Mouse (Mus musculus) heart, postnatal 0 days (tissue): Measurements from ENCODE around the gene Cubn. TPM values are rescaled to one million over a fixed set of nuclear protein-coding genes. Genes with fewer than 3 reads are reported as not detected.

ENCODE experiments used
- ATAC-seq: fragments of 200-750 bp; cut with Nextera tagmentation; 2 replicates; pipeline ENCODE4 v1.8.0; 2017; ENCODE audit warnings: low read depth, moderate number of reproducible peaks, moderate library complexity; ENCODE audit not compliant: insufficient read depth
- DNase-seq: peaks from one replicate; pipeline ENCODE4 v3.0.0-alpha.2; 2016; ENCODE audit warnings: low spot score
- H3K27ac ChIP-seq: fragments of 300-500 bp; sonication (generic); 2 replicates; pipeline ENCODE4 v1.5.1; 2014; ENCODE audit warnings: low read depth, mild to moderate bottlenecking
- H3K27me3 ChIP-seq: fragments of 300-500 bp; sonication (generic); 2 replicates; pipeline ENCODE4 v1.6.1; 2014; ENCODE audit warnings: low read length, mixed read lengths; ENCODE audit not compliant: control insufficient read depth, insufficient read depth
- H3K36me3 ChIP-seq: fragments of 300-500 bp; sonication (generic); replicated peaks from 2 replicates; pipeline ENCODE4 v1.6.1; 2014; ENCODE audit warnings: low read length, mixed read lengths; ENCODE audit not compliant: control insufficient read depth, insufficient read depth
- H3K4me1 ChIP-seq: fragments of 300-500 bp; sonication (generic); 2 replicates; pipeline ENCODE4 v1.6.1; 2014; ENCODE audit warnings: antibody characterized with exemption; ENCODE audit not compliant: control insufficient read depth, insufficient read depth
- H3K4me2 ChIP-seq: fragments of 300-500 bp; sonication (generic); 2 replicates; pipeline ENCODE4 v1.6.1; 2014; ENCODE audit warnings: low read depth, mild to moderate bottlenecking, low read length, moderate library complexity
- H3K4me3 ChIP-seq: fragments of 300-500 bp; sonication (generic); 2 replicates; pipeline ENCODE4 v1.5.1; 2014; ENCODE audit warnings: low read depth, low read length
- H3K9ac ChIP-seq: fragments of 300-500 bp; sonication (generic); replicated peaks from 2 replicates; pipeline ENCODE4 v1.6.1; 2014; ENCODE audit warnings: low read depth, low read length, mixed read lengths
- H3K9me3 ChIP-seq: fragments of 300-500 bp; sonication (generic); replicated peaks from 2 replicates; pipeline ENCODE4 v1.6.1; 2016; ENCODE audit warnings: low read length; ENCODE audit not compliant: control insufficient read depth
- CTCF ChIP-seq: IDR thresholded peaks from 2 replicates; pipeline ENCODE4 v1.5.1; 2016; ENCODE audit warnings: antibody characterized with exemption, control low read depth, low read depth
- EP300 ChIP-seq: IDR thresholded peaks from 2 replicates; pipeline ENCODE4 v1.6.1; 2016; ENCODE audit warnings: antibody characterized with exemption, low read depth
- whole genome bisulfite sequencing: fragments of 180-500 bp; shearing (Covaris S2); extraction: QIAGEN DNeasy Blood & Tissue Kit; methylation state at CpG from one replicate; pipeline ENCODE4 v1.1.7; 2014; 5-methylcytosine and 5-hydroxymethylcytosine counted together
- polyA plus RNA-seq: library from polyadenylated mRNA; unstranded; fragments of >200 nt; fragmentation: Nextera tagmentation; extraction: Ambion mirVana; gene quantifications from 2 replicates; pipeline ENCODE4 v1.2.1, GENCODE M21; 2015
- total RNA-seq: library from RNA; depleted of rRNA; stranded (reverse); fragments of >200 nt; gene quantifications from 2 replicates; pipeline ENCODE4 v1.2.3, GENCODE M21; 2014; ENCODE audit warnings: low replicate concordance

Cubn gene
- total and polyA plus RNA-seq, 2 experiments from 2014 or later: 0.27 to 1.5 TPM

- Histone ChIP-seq H3K27me3 (no peaks in the 10 kb centered on the region), H3K36me3 (peaks cover 8% of the 10 kb centered on the region), H3K4me1 (0 out of 2 replicates have a peak, but pooled peaks cover 10% of the 10 kb centered on the region), H3K9me3 (no peaks in the 10 kb centered on the region), H3K4me3 (no peak overlapping the region), H3K4me2 (no peak overlapping the region), H3K27ac (no peak overlapping the region), H3K9ac (no peak overlapping the region)
- 46% methylated on average over 8 of the region's 8 CpGs for WGBS
- ATAC-seq (no peak), DNase-seq (no peak)
- no peak for TF ChIP-seq CTCF
- no peak for TF ChIP-seq EP300
These were observed 32.2 kb upstream of the Cubn start for GRCm38 (mm10) chr2:13523540-13524456.

DNA sequence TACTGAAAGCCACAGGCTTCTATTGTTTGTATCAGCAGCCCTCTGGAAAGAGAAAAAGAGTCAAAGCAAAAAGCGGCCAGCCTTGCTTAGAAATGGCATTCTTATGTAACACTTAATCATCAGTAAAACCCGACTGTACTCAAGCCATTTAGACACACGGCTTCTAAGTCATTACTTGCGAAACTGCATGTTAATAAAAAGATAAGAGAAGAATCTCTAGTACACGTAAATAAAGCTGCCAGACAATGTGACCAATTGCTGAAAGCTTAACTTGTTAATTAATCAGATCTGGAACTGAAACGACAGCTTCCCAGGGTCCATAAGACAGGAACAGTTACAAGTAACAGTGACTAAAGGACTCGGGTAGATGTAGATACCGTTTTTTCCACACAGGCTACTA is 30.5 kb upstream of the Cubn start:
- TF ChIP-seq EP300: no peak
- no peak for TF ChIP-seq CTCF

GRCm38 (mm10) chr2:13514949-13515348 is 23.3 kb upstream of the Cubn start:
- H3K9me3 ChIP-seq: no peaks in the 10 kb centered on the region
- no peak overlapping the region for H3K4me2 ChIP-seq
- no peak overlapping the region for H3K27ac ChIP-seq
- DNase-seq (no peak), ATAC-seq (no peak)
- no peaks in the 10 kb centered on the region for H3K27me3 ChIP-seq
- H3K4me3 ChIP-seq: no peak overlapping the region
- H3K4me1 ChIP-seq: no peaks in the 10 kb centered on the region
- no peak for TF ChIP-seq CTCF
- no peak for TF ChIP-seq EP300
- H3K36me3 ChIP-seq: peaks cover 41% of the 10 kb centered on the region
- 59% methylated on average over 4 of the region's 4 CpGs for WGBS
- H3K9ac ChIP-seq: no peak overlapping the region

More for the DNA sequence above, 30.5 kb upstream of the Cubn start:
- no peak overlapping the region for H3K27ac ChIP-seq
- no peaks in the 10 kb centered on the region for H3K9me3 ChIP-seq
- no peaks in the 10 kb centered on the region for H3K27me3 ChIP-seq
- H3K4me1 ChIP-seq: 0 out of 2 replicates have a peak, but pooled peaks cover 2% of the 10 kb centered on the region
- ATAC-seq (no peak), DNase-seq (no peak)
- H3K4me3 ChIP-seq: no peak overlapping the region
- H3K9ac ChIP-seq: no peak overlapping the region
- 34% methylated on average over 8 of the region's 8 CpGs for WGBS
- peaks cover 14% of the 10 kb centered on the region for H3K36me3 ChIP-seq
- H3K4me2 ChIP-seq: no peak overlapping the region

DNA sequence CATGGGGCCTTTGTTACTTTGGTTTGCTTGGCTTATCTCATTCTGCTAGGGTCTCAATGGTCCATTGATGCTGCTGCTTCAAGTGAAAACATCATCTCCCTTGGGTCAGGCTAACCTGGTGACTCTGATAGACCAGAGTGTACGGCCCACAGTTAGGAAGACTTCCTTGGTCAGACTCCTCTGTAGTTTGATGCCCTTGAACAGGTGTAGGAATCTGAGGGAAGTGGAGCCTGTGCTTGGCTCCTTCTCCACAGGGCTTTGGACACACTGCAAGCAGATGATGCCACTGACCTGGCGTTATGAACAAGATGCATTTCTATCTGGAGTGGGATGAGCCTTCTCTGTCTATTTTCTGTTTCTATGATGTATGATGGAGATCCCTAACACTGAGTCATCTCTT is 11.1 kb upstream of the Cubn start:
- Histone ChIP-seq H3K4me1 (no peaks in the 10 kb centered on the region), H3K27me3 (no peaks in the 10 kb centered on the region), H3K4me2 (no peak overlapping the region), H3K36me3 (no peaks in the 10 kb centered on the region), H3K9me3 (no peaks in the 10 kb centered on the region), H3K9ac (no peak overlapping the region), H3K4me3 (no peak overlapping the region), H3K27ac (no peak overlapping the region)
- 86% methylated on average over 2 of the region's 2 CpGs for WGBS
- TF ChIP-seq EP300: no peak
- no peak for TF ChIP-seq CTCF
- ATAC-seq (no peak), DNase-seq (no peak)

DNA sequence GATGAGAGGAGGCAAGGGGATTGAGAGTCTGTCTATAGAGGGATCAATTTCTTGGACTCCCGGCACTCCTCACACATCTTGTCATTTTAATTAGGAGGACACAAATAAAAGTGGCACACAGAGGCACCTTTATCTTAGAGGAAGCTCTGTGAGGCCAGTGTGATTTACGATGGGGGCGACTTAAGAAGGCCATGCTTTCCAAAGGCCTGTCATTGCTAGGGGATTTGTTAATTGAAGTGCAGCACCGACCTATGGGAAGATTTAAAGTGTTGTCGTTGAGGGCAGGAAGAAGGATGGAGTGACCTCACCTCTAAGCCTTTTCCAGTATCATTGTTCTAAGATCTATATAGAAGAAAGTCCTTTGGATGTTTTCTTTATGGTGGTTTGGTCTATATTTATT is 9.9 kb upstream of the Cubn start:
- TF ChIP-seq EP300: no peak
- no peak for TF ChIP-seq CTCF
- no peaks in the 10 kb centered on the region for H3K36me3 ChIP-seq
- no peak overlapping the region for H3K4me2 ChIP-seq
- H3K4me3 ChIP-seq: no peak overlapping the region
- no peaks in the 10 kb centered on the region for H3K27me3 ChIP-seq
- no peak for DNase-seq
- no peak for ATAC-seq
- 54% methylated on average over 5 of the region's 5 CpGs for WGBS
- no peaks in the 10 kb centered on the region for H3K9me3 ChIP-seq
- no peak overlapping the region for H3K9ac ChIP-seq
- H3K27ac ChIP-seq: no peak overlapping the region
- no peaks in the 10 kb centered on the region for H3K4me1 ChIP-seq
